Mouse (Mus musculus) kidney, adult 10 weeks (tissue): Measurements from ENCODE around the gene Grb10. TPM values are rescaled to one million over a fixed set of nuclear protein-coding genes. Genes with fewer than 3 reads are reported as not detected.

Experiments
- polyA plus RNA-seq: library from polyadenylated mRNA; stranded (reverse); fragments of 350-450 nt; fragmentation: Illumina TruSeq; extraction: RNeasy Lipid Tissue Mini Kit (QIAGEN cat#74804); gene quantifications from one replicate; pipeline ENCODE4 v1.2.3, GENCODE M21; 2014; ENCODE audit warnings: low read depth, low replicate concordance

Gene Grb10
- 22.4 TPM for polyA plus RNA-seq

DNA sequence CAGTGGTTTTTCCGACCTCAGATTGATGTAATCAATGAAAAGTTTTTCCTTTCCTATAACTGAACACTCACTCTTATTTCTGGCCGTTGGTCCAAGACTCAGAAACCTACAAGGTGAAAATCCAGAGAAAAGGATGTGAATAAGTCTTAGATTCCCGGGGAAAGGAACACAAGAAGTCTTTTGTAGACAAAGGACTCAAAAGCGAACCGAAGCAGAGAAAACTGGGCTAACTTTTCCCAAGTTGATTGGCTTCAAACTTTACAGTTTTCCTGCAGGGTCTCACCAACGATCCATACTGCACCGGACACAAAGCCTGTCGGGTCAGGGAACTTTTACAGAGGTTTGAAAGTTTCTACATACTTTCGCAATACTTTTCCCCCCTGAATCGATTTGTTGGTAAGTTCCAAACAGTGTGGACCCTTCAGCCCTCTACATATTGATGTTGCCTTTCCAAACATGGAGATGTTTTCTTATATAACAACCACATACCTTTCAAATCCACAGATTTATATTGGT, at the start of gene Grb10:
TSS of gene Grb10 (minus strand) at position 214 of the 516 bp plus-strand sequence.

DNA sequence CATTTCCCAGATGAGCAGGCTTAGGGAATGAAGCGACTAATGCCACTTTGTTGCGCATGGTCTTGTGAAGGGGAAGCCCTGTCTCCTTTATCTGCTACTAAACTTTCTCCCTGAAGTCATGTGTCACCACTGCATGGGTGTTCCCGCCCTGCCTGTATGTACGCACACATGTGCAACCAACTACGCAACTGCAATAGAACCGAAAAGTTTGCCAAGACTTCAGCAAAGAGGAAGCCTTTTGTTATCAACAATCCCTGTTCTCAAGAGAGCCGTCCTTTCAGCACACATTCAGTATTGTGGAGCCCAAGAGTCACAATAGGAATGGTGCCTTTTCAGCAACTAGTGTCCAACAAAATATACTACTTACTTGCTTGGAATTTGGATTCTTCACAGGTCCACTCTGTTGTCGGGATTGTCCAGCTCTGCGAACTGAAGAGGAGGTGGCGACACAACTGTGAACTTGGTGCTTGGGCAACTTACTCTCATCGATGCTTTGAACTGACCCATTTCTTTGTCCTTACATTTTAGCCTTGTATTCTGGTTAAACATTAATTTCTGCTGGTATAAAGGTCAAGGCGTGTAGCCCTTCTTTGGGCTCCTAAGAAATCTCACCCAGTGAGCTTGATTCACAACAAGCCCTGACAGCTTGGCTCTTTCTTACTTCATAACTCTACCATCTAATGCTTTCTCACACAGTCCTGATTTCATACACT, 140.7 kb downstream of the Grb10 start, which contains the start of gene Ddc:
TSS of gene Ddc (minus strand) at position 500 of the 713 bp plus-strand sequence.

Other genes starting within 250 kb of the Grb10 start
- 0.81 TPM for gene Fignl1, start 229.7 kb downstream of the Grb10 start, polyA plus RNA-seq
- gene Ddc, start 140.5 kb downstream of the Grb10 start, polyA plus RNA-seq: 341 TPM